16 mouse cellular contexts compared by ENCODE assay signal in the genomic region with DNA sequence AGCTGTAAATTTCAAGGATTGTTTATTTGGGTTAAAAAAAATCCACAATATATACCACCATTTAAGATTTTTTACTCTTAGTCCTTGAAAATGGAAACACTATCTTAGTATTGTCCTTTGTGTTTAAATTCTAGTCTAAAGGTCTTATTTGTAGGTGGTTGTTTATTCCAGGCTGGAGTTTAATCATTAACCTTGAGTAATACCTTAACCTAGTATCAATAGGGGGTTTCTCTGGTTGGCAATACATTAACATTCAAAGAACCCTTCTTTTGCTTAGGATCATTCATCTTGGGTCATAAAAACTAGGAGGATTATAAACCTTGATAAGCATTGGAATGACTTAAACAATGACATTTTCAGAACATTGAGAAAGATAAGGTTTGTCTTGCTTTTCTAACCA.
"Had no signal": no experiment of that assay in that cellular context is flagged by ENCODE, and none has a peak within 500 bp of the region (broad histone marks: within the 10 kb centered on the region; RNA-seq: fewer than 3 reads in every experiment).

No protein-coding gene starts in this region.

- H3K36me3 ChIP-seq: lung, embryonic 15.5 days; midbrain, embryonic 13.5 days; midbrain, embryonic 15.5 days; neural tube, embryonic 12.5 days; stomach, embryonic 15.5 days had no signal

- H3K4me2 ChIP-seq: lung, embryonic 15.5 days; midbrain, embryonic 11.5 days; midbrain, embryonic 13.5 days; midbrain, embryonic 15.5 days; neural tube, embryonic 12.5 days; stomach, embryonic 15.5 days had no signal

- H3K27me3 ChIP-seq: lung, embryonic 15.5 days; megakaryocyte, embryonic 14.5 days; midbrain, embryonic 13.5 days; midbrain, embryonic 15.5 days; neural tube, embryonic 12.5 days; stomach, embryonic 15.5 days had no signal

- H3K27ac ChIP-seq: lung, embryonic 15.5 days; macrophage; midbrain, embryonic 13.5 days; midbrain, embryonic 15.5 days; neural tube, embryonic 12.5 days; stomach, embryonic 15.5 days; stomach, postnatal 0 days had no signal

- H3K9ac ChIP-seq: lung, embryonic 15.5 days; midbrain, embryonic 13.5 days; midbrain, embryonic 15.5 days; neural tube, embryonic 12.5 days; stomach, embryonic 15.5 days had no signal

- DNase-seq: lung, postnatal 14 days; lung, postnatal 36 days; right cerebral cortex, postnatal 14 days; thymus, adult 2 months; thymus, postnatal 25 days; thymus, postnatal 4 days had no signal

- H3K4me1 ChIP-seq: lung, embryonic 15.5 days; midbrain, embryonic 13.5 days; midbrain, embryonic 15.5 days; neural tube, embryonic 12.5 days; stomach, embryonic 15.5 days had no signal

- H3K9me3 ChIP-seq: lung, embryonic 15.5 days; megakaryocyte, embryonic 14.5 days; midbrain, embryonic 13.5 days; midbrain, embryonic 15.5 days; neural tube, embryonic 12.5 days; stomach, embryonic 15.5 days had no signal

- ATAC-seq: lung, postnatal 0 days; midbrain, embryonic 13.5 days; midbrain, embryonic 15.5 days had no signal

- H3K4me3 ChIP-seq: lung, embryonic 15.5 days; megakaryocyte, embryonic 14.5 days; midbrain, embryonic 13.5 days; midbrain, embryonic 15.5 days; neural tube, embryonic 12.5 days; stomach, embryonic 15.5 days had no signal
